Mouse (Mus musculus) layer of hippocampus, adult 9-10 months (tissue): ENCODE measurements at regions not wholly inside any gene's neighbourhood (a gene's known extent, or its start where the extent isn't known, plus 50 kb on each side); places are given as distances from the start of the nearest gene placed in this dataset.
"Not testable (repeated sequence)": the region's sequence is repeated elsewhere in the genome, so short reads cannot be mapped to it uniquely, and the experiment has no call there.

ENCODE experiments used
- DNase-seq: peaks from one replicate; pipeline ENCODE4 v3.0.0; 2022; ENCODE audit warnings: low spot score

- not testable (repeated sequence) for DNase-seq
Observed at GRCm38 (mm10) chr12:119708715-119709114, 236.9 kb upstream of the Tmem196 start.

GRCm38 (mm10) chr12:119730789-119731188 is 214.8 kb upstream of the Tmem196 start:
- no peak for DNase-seq

GRCm38 (mm10) chr12:119762580-119762979 is 183.0 kb upstream of the Tmem196 start:
- no peak for DNase-seq

GRCm38 (mm10) chr12:119763292-119763976 is 182.2 kb upstream of the Tmem196 start:
- no peak for DNase-seq

- DNase-seq: no peak
Observed at GRCm38 (mm10) chr12:119777559-119777958, 168.1 kb upstream of the Tmem196 start.

- DNase-seq: no peak
Observed at GRCm38 (mm10) chr12:119807692-119808091, 137.9 kb upstream of the Tmem196 start.

GRCm38 (mm10) chr12:119816225-119816624 is 129.4 kb upstream of the Tmem196 start:
- no peak for DNase-seq

- DNase-seq: no peak
Observed at GRCm38 (mm10) chr12:119839119-119839518, 106.5 kb upstream of the Tmem196 start.

GRCm38 (mm10) chr12:119881744-119882143 is 63.9 kb upstream of the Tmem196 start:
- DNase-seq: no peak

- peak; percentile 0 for DNase-seq
Observed at GRCm38 (mm10) chr12:119890030-119890429, 55.6 kb upstream of the Tmem196 start.
